Mouse (Mus musculus): ENCODE measurements around the gene Rab3ip.

Gene Rab3ip

GRCm38 (mm10) chr10:116950009-116950769, at the start of gene Rab3ip:
Rab3ip (minus strand) TSS chr10:116950769.
- DNase-seq (ENCODE audit: low spot score), result peak; percentile 88

GRCm38 (mm10) chr10:116998716-116999455, 48.3 kb upstream of the Rab3ip start:
- DNase-seq (ENCODE audit: low spot score), result no peak

GRCm38 (mm10) chr10:116996236-116996600, 45.6 kb upstream of the Rab3ip start:
- DNase-seq (ENCODE audit: low spot score), result peak; percentile 41

- DNase-seq (ENCODE audit: low spot score), result no peak
These were observed 45.1 kb upstream of the Rab3ip start for GRCm38 (mm10) chr10:116995584-116996235.

- DNase-seq (ENCODE audit: low spot score), result no peak
These were observed 44.6 kb upstream of the Rab3ip start for GRCm38 (mm10) chr10:116995162-116995561.

GRCm38 (mm10) chr10:116993971-116994370, 43.4 kb upstream of the Rab3ip start:
- no peak for DNase-seq (ENCODE audit: low spot score)

GRCm38 (mm10) chr10:116986264-116987082, 35.9 kb upstream of the Rab3ip start, which contains the start of gene Best3:
Best3 (plus strand) TSS chr10:116986314.
- DNase-seq (ENCODE audit: low spot score), result no peak

GRCm38 (mm10) chr10:116984836-116985235, 34.3 kb upstream of the Rab3ip start:
- DNase-seq (ENCODE audit: low spot score), result no peak

GRCm38 (mm10) chr10:116982526-116982925, 32.0 kb upstream of the Rab3ip start:
- DNase-seq (ENCODE audit: low spot score), result no peak

GRCm38 (mm10) chr10:116980888-116981287, 30.3 kb upstream of the Rab3ip start:
- no peak for DNase-seq (ENCODE audit: low spot score)

- DNase-seq (ENCODE audit: low spot score), result no peak
These were observed 29.7 kb upstream of the Rab3ip start for GRCm38 (mm10) chr10:116980273-116980672.

- DNase-seq (ENCODE audit: low spot score), result no peak
These were observed 28.3 kb upstream of the Rab3ip start for GRCm38 (mm10) chr10:116978841-116979240.

- no peak for DNase-seq (ENCODE audit: low spot score)
These were observed 27.3 kb upstream of the Rab3ip start for GRCm38 (mm10) chr10:116977858-116978257.

GRCm38 (mm10) chr10:116977455-116977854, 26.9 kb upstream of the Rab3ip start:
- no peak for DNase-seq (ENCODE audit: low spot score)

GRCm38 (mm10) chr10:116972509-116972908, 21.9 kb upstream of the Rab3ip start, which contains the start of gene Gm10271:
Gm10271 (minus strand) TSS chr10:116972609.
- DNase-seq (ENCODE audit: low spot score), result no peak

GRCm38 (mm10) chr10:116968741-116969140, 18.2 kb upstream of the Rab3ip start:
- no peak for DNase-seq (ENCODE audit: low spot score)

GRCm38 (mm10) chr10:116966065-116966464, 15.5 kb upstream of the Rab3ip start:
- no peak for DNase-seq (ENCODE audit: low spot score)

GRCm38 (mm10) chr10:116965297-116965696, 14.7 kb upstream of the Rab3ip start:
- DNase-seq (ENCODE audit: low spot score), result no peak

GRCm38 (mm10) chr10:116964571-116964970, 14.0 kb upstream of the Rab3ip start:
- no peak for DNase-seq (ENCODE audit: low spot score)

GRCm38 (mm10) chr10:116964084-116964483, 13.5 kb upstream of the Rab3ip start:
- DNase-seq (ENCODE audit: low spot score), result no peak

GRCm38 (mm10) chr10:116962803-116963202, 12.2 kb upstream of the Rab3ip start:
- peak; percentile 52 for DNase-seq (ENCODE audit: low spot score)

- DNase-seq (ENCODE audit: low spot score), result no peak
These were observed 11.6 kb upstream of the Rab3ip start for GRCm38 (mm10) chr10:116962152-116962551.
